9 mouse cellular contexts compared by ENCODE assay signal in the genomic region with DNA sequence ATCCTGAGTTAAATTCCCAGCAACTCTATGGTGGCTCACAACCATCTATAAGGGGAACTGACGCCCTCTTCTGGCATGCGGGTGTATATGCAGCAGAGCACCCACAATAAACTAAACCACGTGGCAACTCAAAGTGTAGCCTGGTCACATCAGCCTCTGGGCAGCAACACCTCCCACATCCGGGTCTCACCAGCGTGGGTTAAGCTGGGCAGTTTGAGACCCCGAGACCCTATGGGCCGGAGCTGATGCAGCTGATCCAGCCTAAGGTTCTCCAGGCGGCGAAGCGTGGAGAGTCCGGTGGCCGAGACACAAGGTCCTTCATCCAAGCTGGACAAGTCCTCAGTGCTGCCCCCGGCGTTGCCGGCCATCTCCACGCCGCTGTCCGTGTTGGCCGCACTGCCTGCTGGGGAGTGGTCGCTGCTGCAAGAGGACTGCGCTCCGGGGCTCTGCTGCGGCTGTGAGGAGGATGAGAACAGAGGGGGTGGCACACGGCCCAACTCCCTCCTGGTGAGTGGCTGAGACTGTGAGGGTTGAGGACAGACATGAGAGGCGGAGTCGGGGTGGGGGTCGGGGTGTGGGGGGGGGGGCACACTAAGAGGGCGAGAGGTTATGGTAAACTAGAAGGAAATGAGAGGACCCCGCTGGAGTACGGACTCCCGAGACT. TPM values are rescaled to one million over a fixed set of nuclear protein-coding genes. Genes with fewer than 3 reads are reported as not detected.
DNase-seq lines count a peak whose midpoint lies in the region; ATAC-seq and TF ChIP-seq lines count a peak whose summit lies in the region.
"Had no signal": no experiment of that assay in that cellular context is flagged by ENCODE, and none has a peak within 500 bp of the region (broad histone marks: within the 10 kb centered on the region; RNA-seq: fewer than 3 reads in every experiment).

No protein-coding gene starts in this region.

- H3K36me3 ChIP-seq in lung, postnatal 0 days (ENCODE audit: insufficient read depth, low read length), result no peaks in the 10 kb centered on the region
- peaks cover 48% of the 10 kb centered on the region for H3K36me3 ChIP-seq in embryonic facial prominence, embryonic 12.5 days
- peaks cover 77% of the 10 kb centered on the region for H3K36me3 ChIP-seq in limb, embryonic 12.5 days
- peaks cover 7% of the 10 kb centered on the region; the same call in 1 of the 2 replicates for H3K36me3 ChIP-seq in stomach, embryonic 15.5 days

- H3K4me3 ChIP-seq in lung, postnatal 0 days (ENCODE audit: low read depth, low read length), result no peak overlapping the region
- peak overlapping the region; percentile 3; the same call in 1 of the 2 replicates for H3K4me3 ChIP-seq in embryonic facial prominence, embryonic 12.5 days
- no peak overlapping the region for H3K4me3 ChIP-seq in limb, embryonic 12.5 days (replicated peaks)
- no peak overlapping the region for H3K4me3 ChIP-seq in stomach, embryonic 15.5 days (replicated peaks)

- peak; percentile 35 for DNase-seq in lung, postnatal 0 days (ENCODE audit: low spot score)
- no peak for DNase-seq in lung, adult 18-20 months
- DNase-seq in ovary, adult 18-20 months (ENCODE audit: low spot score), result no peak
- no peak for DNase-seq in lung, postnatal 10 days
- no peak for DNase-seq in spleen, postnatal 36 days (ENCODE audit: low spot score in 2 of 2)

- H3K4me2 ChIP-seq in lung, postnatal 0 days (replicated peaks; ENCODE audit: low read depth, low read length), result no peak overlapping the region
- H3K4me2 ChIP-seq in embryonic facial prominence, embryonic 12.5 days (replicated peaks), result no peak overlapping the region
- peak overlapping the region; percentile 29; the same call in 1 of the 2 replicates for H3K4me2 ChIP-seq in limb, embryonic 12.5 days
- H3K4me2 ChIP-seq in stomach, embryonic 15.5 days, result peak overlapping the region; percentile 31; the same call in 1 of the 2 replicates

- TF ChIP-seq CTCF in lung, postnatal 0 days (IDR thresholded peaks at IDR 0.05), result peak; percentile 36; the same call in 1 of the 2 replicates

- TF ChIP-seq EP300 in lung, postnatal 0 days (IDR thresholded peaks at IDR 0.05), result no peak

- ATAC-seq in lung, postnatal 0 days, result no peak
- ATAC-seq in embryonic facial prominence, embryonic 12.5 days (ENCODE audit: insufficient number of reproducible peaks, insufficient read depth, low FRiP score, low TSS enrichment), result no peak
- no peak for ATAC-seq in limb, embryonic 12.5 days (ENCODE audit: insufficient number of reproducible peaks, insufficient read depth, low FRiP score, low TSS enrichment, low read depth)
- ATAC-seq in stomach, embryonic 15.5 days (ENCODE audit: insufficient read depth, low FRiP score, low read depth), result no peak

- no peak overlapping the region for H3K9ac ChIP-seq in lung, postnatal 0 days (replicated peaks; ENCODE audit: low read depth)
- H3K9ac ChIP-seq in embryonic facial prominence, embryonic 12.5 days, result no peak overlapping the region
- H3K9ac ChIP-seq in limb, embryonic 12.5 days (replicated peaks), result no peak overlapping the region
- H3K9ac ChIP-seq in stomach, embryonic 15.5 days, result no peak overlapping the region

- H3K9me3 ChIP-seq in lung, postnatal 0 days (ENCODE audit: low read length), result no peaks in the 10 kb centered on the region
- no peaks in the 10 kb centered on the region for H3K9me3 ChIP-seq in embryonic facial prominence, embryonic 12.5 days
- no peaks in the 10 kb centered on the region for H3K9me3 ChIP-seq in limb, embryonic 12.5 days
- no peaks in the 10 kb centered on the region for H3K9me3 ChIP-seq in stomach, embryonic 15.5 days

- no peaks in the 10 kb centered on the region for H3K4me1 ChIP-seq in lung, postnatal 0 days (ENCODE audit: insufficient read depth, low read depth, low read length)
- no peaks in the 10 kb centered on the region for H3K4me1 ChIP-seq in embryonic facial prominence, embryonic 12.5 days
- H3K4me1 ChIP-seq in limb, embryonic 12.5 days (replicated peaks), result no peaks in the 10 kb centered on the region
- H3K4me1 ChIP-seq in stomach, embryonic 15.5 days, result no peaks in the 10 kb centered on the region

- H3K27ac ChIP-seq in lung, postnatal 0 days (ENCODE audit: low read length), result no peak overlapping the region
- H3K27ac ChIP-seq in embryonic facial prominence, embryonic 12.5 days, result no peak overlapping the region
- H3K27ac ChIP-seq in limb, embryonic 12.5 days, result no peak overlapping the region
- H3K27ac ChIP-seq in stomach, embryonic 15.5 days, result no peak overlapping the region

- H3K27me3 ChIP-seq in lung, postnatal 0 days (replicated peaks; ENCODE audit: insufficient read depth, low read length), result peaks cover 20% of the 10 kb centered on the region; the same call in 1 of the 2 replicates
- H3K27me3 ChIP-seq in embryonic facial prominence, embryonic 12.5 days, result peaks cover 26% of the 10 kb centered on the region
- peaks cover 23% of the 10 kb centered on the region for H3K27me3 ChIP-seq in limb, embryonic 12.5 days
- H3K27me3 ChIP-seq in stomach, embryonic 15.5 days (replicated peaks), result peaks cover 7% of the 10 kb centered on the region; the same call in 1 of the 2 replicates

- 54% methylated on average over 31 of the region's 31 CpGs for WGBS in lung, postnatal 0 days
- WGBS in embryonic facial prominence, embryonic 12.5 days, result 31% methylated on average over 31 of the region's 31 CpGs
- WGBS in limb, embryonic 12.5 days, result 42% methylated on average over 31 of the region's 31 CpGs
- 42% methylated on average over 31 of the region's 31 CpGs for WGBS in stomach, embryonic 15.5 days

RNA-seq across cellular contexts. Expression of a gene that starts 9.4 kb away (rescaled TPM):
- polyA plus RNA-seq in lung, postnatal 0 days (2015; fragmentation: Nextera tagmentation; extraction: Ambion mirVana), result 4.2 and 5.2 TPM in 2 replicates
- polyA plus RNA-seq in embryonic facial prominence, embryonic 12.5 days (2016; fragmentation: Nextera tagmentation; extraction: Ambion mirVana), result 15.5 and 16.4 TPM in 2 replicates
- 11.0 and 14.2 TPM in 2 replicates for polyA plus RNA-seq in limb, embryonic 12.5 days (2016; fragmentation: Nextera tagmentation; extraction: Ambion mirVana)
- polyA plus RNA-seq in stomach, embryonic 15.5 days (2015; fragmentation: Nextera tagmentation; extraction: Ambion mirVana), result 9.1 and 10.1 TPM in 2 replicates

RNA-seq across cellular contexts. Expression of a gene that starts 10.6 kb away (rescaled TPM):
- polyA plus RNA-seq in lung, postnatal 0 days (2015; fragmentation: Nextera tagmentation; extraction: Ambion mirVana), result 8.5 TPM in 2 replicates
- 1.8 and 2.6 TPM in 2 replicates for polyA plus RNA-seq in embryonic facial prominence, embryonic 12.5 days (2016; fragmentation: Nextera tagmentation; extraction: Ambion mirVana)
- polyA plus RNA-seq in limb, embryonic 12.5 days (2016; fragmentation: Nextera tagmentation; extraction: Ambion mirVana), result 5.7 and 6.5 TPM in 2 replicates
- 5.6 and 6.3 TPM in 2 replicates for polyA plus RNA-seq in stomach, embryonic 15.5 days (2015; fragmentation: Nextera tagmentation; extraction: Ambion mirVana)

RNA-seq across cellular contexts. Expression of a gene that starts 20.8 kb away (rescaled TPM):
- 61.1 and 63.1 TPM in 2 replicates for polyA plus RNA-seq in lung, postnatal 0 days (2015; fragmentation: Nextera tagmentation; extraction: Ambion mirVana)
- polyA plus RNA-seq in embryonic facial prominence, embryonic 12.5 days (2016; fragmentation: Nextera tagmentation; extraction: Ambion mirVana), result 138 and 142 TPM in 2 replicates
- 144 and 145 TPM in 2 replicates for polyA plus RNA-seq in limb, embryonic 12.5 days (2016; fragmentation: Nextera tagmentation; extraction: Ambion mirVana)
- 109 and 110 TPM in 2 replicates for polyA plus RNA-seq in stomach, embryonic 15.5 days (2015; fragmentation: Nextera tagmentation; extraction: Ambion mirVana)

RNA-seq across cellular contexts. Expression of a gene that starts 21.9 kb away (rescaled TPM):
- polyA plus RNA-seq in lung, postnatal 0 days (2015; fragmentation: Nextera tagmentation; extraction: Ambion mirVana), result not detected in 2 replicates
- 0.03 TPM in 1 of 2 replicates, not detected in the other for polyA plus RNA-seq in embryonic facial prominence, embryonic 12.5 days (2016; fragmentation: Nextera tagmentation; extraction: Ambion mirVana)
- polyA plus RNA-seq in limb, embryonic 12.5 days (2016; fragmentation: Nextera tagmentation; extraction: Ambion mirVana), result 0.04 and 0.08 TPM in 2 replicates
- polyA plus RNA-seq in stomach, embryonic 15.5 days (2015; fragmentation: Nextera tagmentation; extraction: Ambion mirVana), result 0.05 TPM in 1 of 2 replicates, not detected in the other
- polyA plus RNA-seq: spleen, adult 2 months had no signal

RNA-seq across cellular contexts. Expression of a gene that starts 37.9 kb away (rescaled TPM):
- not detected in 2 replicates for polyA plus RNA-seq in lung, postnatal 0 days (2015; fragmentation: Nextera tagmentation; extraction: Ambion mirVana)
- 0.09 TPM in 1 of 2 replicates, not detected in the other for polyA plus RNA-seq in embryonic facial prominence, embryonic 12.5 days (2016; fragmentation: Nextera tagmentation; extraction: Ambion mirVana)
- polyA plus RNA-seq in limb, embryonic 12.5 days (2016; fragmentation: Nextera tagmentation; extraction: Ambion mirVana), result not detected in 2 replicates
- 0.27 TPM in 2 replicates for polyA plus RNA-seq in stomach, embryonic 15.5 days (2015; fragmentation: Nextera tagmentation; extraction: Ambion mirVana)
- polyA plus RNA-seq: spleen, adult 2 months had no signal

Comparison
In these comparisons a context has a peak if more than half of its experiments do, and no peak if none do; other contexts are left out.
1. H3K4me2 ChIP-seq: peak in limb, embryonic 12.5 days (single experiment) and stomach, embryonic 15.5 days (single experiment); none in lung, postnatal 0 days (single experiment) and embryonic facial prominence, embryonic 12.5 days (single experiment).